Mouse (Mus musculus) lung, postnatal 0 days (tissue): Measurements from ENCODE around the gene Ubxn2a. TPM values are rescaled to one million over a fixed set of nuclear protein-coding genes. Genes with fewer than 3 reads are reported as not detected.

Experiments used
- ATAC-seq: fragments of 200-750 bp; cut with Nextera tagmentation; 2 replicates; pipeline ENCODE4 v1.8.0; 2017; ENCODE audit warnings: moderate library complexity
- DNase-seq: peaks from one replicate; pipeline ENCODE4 v3.0.0-alpha.2; 2016; ENCODE audit warnings: low spot score
- H3K27ac ChIP-seq: fragments of 300-500 bp; sonication (generic); 2 replicates; pipeline ENCODE4 v1.5.1; 2014; ENCODE audit warnings: antibody characterized with exemption, mild to moderate bottlenecking, low read length, mixed read lengths
- H3K27me3 ChIP-seq: fragments of 300-500 bp; sonication (generic); replicated peaks from 2 replicates; pipeline ENCODE4 v1.6.1; 2014; ENCODE audit warnings: low read length, mixed read lengths; ENCODE audit not compliant: insufficient read depth
- H3K36me3 ChIP-seq: fragments of 300-500 bp; sonication (generic); 2 replicates; pipeline ENCODE4 v1.6.1; 2014; ENCODE audit warnings: low read length, mixed read lengths; ENCODE audit not compliant: insufficient read depth
- H3K4me1 ChIP-seq: fragments of 300-500 bp; sonication (generic); 2 replicates; pipeline ENCODE4 v1.6.1; 2014; ENCODE audit warnings: antibody characterized with exemption, low read depth, low read length, mixed read lengths; ENCODE audit not compliant: insufficient read depth
- H3K4me2 ChIP-seq: fragments of 300-500 bp; sonication (generic); replicated peaks from 2 replicates; pipeline ENCODE4 v1.6.1; 2014; ENCODE audit warnings: low read depth, mild to moderate bottlenecking, low read length, moderate library complexity, mixed read lengths
- H3K4me3 ChIP-seq: fragments of 300-500 bp; sonication (generic); 2 replicates; pipeline ENCODE4 v1.5.1; 2014; ENCODE audit warnings: low read depth, low read length
- H3K9ac ChIP-seq: fragments of 300-500 bp; sonication (generic); replicated peaks from 2 replicates; pipeline ENCODE4 v1.6.1; 2014; ENCODE audit warnings: low read depth, mild to moderate bottlenecking
- H3K9me3 ChIP-seq: fragments of 300-500 bp; sonication (generic); 2 replicates; pipeline ENCODE4 v1.6.1; 2016; ENCODE audit warnings: low read length, mixed read lengths
- CTCF ChIP-seq: IDR thresholded peaks from 2 replicates; pipeline ENCODE4 v1.5.1; 2016; ENCODE audit warnings: antibody characterized with exemption, mild to moderate bottlenecking
- EP300 ChIP-seq: IDR thresholded peaks from 2 replicates; pipeline ENCODE4 v1.6.1; 2016; ENCODE audit warnings: antibody characterized with exemption, mild to moderate bottlenecking, control low read depth
- WGBS: fragments of 180-500 bp; shearing (Covaris S2); extraction: QIAGEN DNeasy Blood & Tissue Kit; methylation state at CpG from one replicate; pipeline ENCODE4 v1.1.7; 2014; 5-methylcytosine and 5-hydroxymethylcytosine counted together
- polyA plus RNA-seq: library from polyadenylated mRNA; unstranded; fragments of >200 nt; fragmentation: Nextera tagmentation; extraction: Ambion mirVana; gene quantifications from 2 replicates; pipeline ENCODE4 v1.2.1, GENCODE M21; 2015

The Ubxn2a gene
- polyA plus RNA-seq, 1 experiment from 2014 or later: 30.9 TPM

- ATAC-seq (no peak), DNase-seq (no peak)
- TF ChIP-seq EP300: no peak
- TF ChIP-seq CTCF: no peak
- no peak overlapping the region for H3K4me2 ChIP-seq
- H3K36me3 ChIP-seq: 0 out of 2 replicates have a peak, but pooled peaks cover 9% of the 10 kb centered on the region
- no peak overlapping the region for H3K4me3 ChIP-seq
- no peak overlapping the region for H3K27ac ChIP-seq
- WGBS: 53% methylated on average over 1 of the region's 1 CpGs
- no peaks in the 10 kb centered on the region for H3K27me3 ChIP-seq
- no peak overlapping the region for H3K9ac ChIP-seq
- no peaks in the 10 kb centered on the region for H3K4me1 ChIP-seq
- H3K9me3 ChIP-seq: no peaks in the 10 kb centered on the region
Measured at GRCm38 (mm10) chr12:4885062-4885461, 22.4 kb downstream of the Ubxn2a start.

- no peak for TF ChIP-seq EP300
- TF ChIP-seq CTCF: no peak
- Histone ChIP-seq H3K27me3 (no peaks in the 10 kb centered on the region), H3K9ac (no peak overlapping the region), H3K4me3 (no peak overlapping the region), H3K36me3 (0 out of 2 replicates have a peak, but pooled peaks cover 9% of the 10 kb centered on the region), H3K4me1 (no peaks in the 10 kb centered on the region), H3K27ac (no peak overlapping the region), H3K4me2 (no peak overlapping the region), H3K9me3 (no peaks in the 10 kb centered on the region)
- WGBS: 53% methylated on average over 2 of the region's 2 CpGs
- ATAC-seq (no peak), DNase-seq (no peak)
Measured at GRCm38 (mm10) chr12:4882086-4882485, 25.4 kb downstream of the Ubxn2a start.

- 0 out of 2 replicates have a peak, but pooled peaks cover 5% of the 10 kb centered on the region for H3K36me3 ChIP-seq
- DNase-seq (no peak), ATAC-seq (no peak)
- H3K9ac ChIP-seq: no peak overlapping the region
- H3K4me2 ChIP-seq: no peak overlapping the region
- 94% methylated on average over 5 of the region's 5 CpGs for WGBS
- H3K4me1 ChIP-seq: peaks cover 6% of the 10 kb centered on the region
- no peak overlapping the region for H3K27ac ChIP-seq
- TF ChIP-seq EP300: no peak
- TF ChIP-seq CTCF: peak; percentile 50
- no peaks in the 10 kb centered on the region for H3K27me3 ChIP-seq
- H3K4me3 ChIP-seq: no peak overlapping the region
- H3K9me3 ChIP-seq: no peaks in the 10 kb centered on the region
Measured at GRCm38 (mm10) chr12:4879048-4879447, 28.5 kb downstream of the Ubxn2a start.

- no peak for ATAC-seq
- no peaks in the 10 kb centered on the region for H3K9me3 ChIP-seq
- WGBS: 80% methylated on average over 9 of the region's 9 CpGs
- TF ChIP-seq EP300: no peak
- no peak overlapping the region for H3K4me3 ChIP-seq
- H3K4me2 ChIP-seq: no peak overlapping the region
- no peaks in the 10 kb centered on the region for H3K27me3 ChIP-seq
- no peak for DNase-seq
- peaks cover 11% of the 10 kb centered on the region for H3K4me1 ChIP-seq
- no peak overlapping the region for H3K9ac ChIP-seq
- 0 out of 2 replicates have a peak, but pooled peaks cover 5% of the 10 kb centered on the region for H3K36me3 ChIP-seq
- no peak overlapping the region for H3K27ac ChIP-seq
Measured at GRCm38 (mm10) chr12:4878296-4878783, 29.2 kb downstream of the Ubxn2a start.

GRCm38 (mm10) chr12:4875623-4876022 lies 31.9 kb downstream of the Ubxn2a start:
- H3K4me3 ChIP-seq: no peak overlapping the region
- no peak for ATAC-seq
- no peaks in the 10 kb centered on the region for H3K36me3 ChIP-seq
- H3K4me1 ChIP-seq: peaks cover 11% of the 10 kb centered on the region
- DNase-seq: no peak
- no peak overlapping the region for H3K27ac ChIP-seq
- 87% methylated on average over 8 of the region's 8 CpGs for WGBS
- H3K9me3 ChIP-seq: no peaks in the 10 kb centered on the region
- TF ChIP-seq EP300: no peak
- TF ChIP-seq CTCF: no peak
- no peak overlapping the region for H3K4me2 ChIP-seq
- no peak overlapping the region for H3K9ac ChIP-seq
- no peaks in the 10 kb centered on the region for H3K27me3 ChIP-seq

- 0 out of 2 replicates have a peak within 1 kb of the TSS, but pooled peaks have one; percentile 16 for H3K9ac ChIP-seq
- peak; percentile 89 for DNase-seq
Measured at GRCm38 (mm10) chr12:4874161-4874927, 33.2 kb downstream of the Ubxn2a start, which contains the start of gene Mfsd2b. Gene Mfsd2b, minus strand, starts transcription at chr12:4874359.

More at GRCm38 (mm10) chr12:4874161-4874927, 33.2 kb downstream of the Ubxn2a start, which contains the start of gene Mfsd2b:
- no peak within 1 kb of the TSS for H3K27ac ChIP-seq
- H3K27me3 ChIP-seq: no peaks in the 10 kb centered on the region
- 1% methylated on average over 24 of the region's 24 CpGs for WGBS
- no peaks in the 10 kb centered on the region for H3K36me3 ChIP-seq
- peaks cover 11% of the 10 kb centered on the region for H3K4me1 ChIP-seq
- peak within 1 kb of the TSS; percentile 65 for H3K4me2 ChIP-seq
- no peak for TF ChIP-seq EP300
- TF ChIP-seq CTCF: no peak
- ATAC-seq: peak; percentile 94
- no peaks in the 10 kb centered on the region for H3K9me3 ChIP-seq
- H3K4me3 ChIP-seq: peak within 1 kb of the TSS; percentile 31
